Mouse (Mus musculus) frontal cortex, postnatal 25 days (tissue): ENCODE results near the gene Txndc11.
"Not testable (repeated sequence)": the region's sequence is repeated elsewhere in the genome, so short reads cannot be mapped to it uniquely, and the experiment has no call there.

Source experiments
- DNase-seq, 2 experiments: peaks; one replicate each; pipeline ENCODE4 v3.0.0; 2022; ENCODE audit warnings: low spot score in 2 of 2

The Txndc11 gene

GRCm38 (mm10) chr16:11134348-11135344, at the start of gene Txndc11:
Gene Txndc11 (minus strand): TSS chr16:11134650.
- peak; percentile 96 to 98 for DNase-seq

- DNase-seq: no peak
These were observed 43.0 kb upstream of the Txndc11 start for GRCm38 (mm10) chr16:11177404-11177803.

- DNase-seq: no peak
These were observed 42.4 kb upstream of the Txndc11 start for GRCm38 (mm10) chr16:11176884-11177244.

- peak; percentile 80 to 81 for DNase-seq
These were observed 41.9 kb upstream of the Txndc11 start, which contains the start of gene Zc3h7a for GRCm38 (mm10) chr16:11176208-11176883. Gene Zc3h7a (minus strand): TSS chr16:11176393.

- peak; percentile 39 to 41 for DNase-seq
These were observed 41.2 kb upstream of the Txndc11 start for GRCm38 (mm10) chr16:11175489-11176207.

GRCm38 (mm10) chr16:11175100-11175488, 40.6 kb upstream of the Txndc11 start:
- no peak for DNase-seq

- peak in 1 of 2 experiments; percentile 22 for DNase-seq
These were observed 40.2 kb upstream of the Txndc11 start for GRCm38 (mm10) chr16:11174671-11175081.

GRCm38 (mm10) chr16:11171679-11172078, 37.2 kb upstream of the Txndc11 start:
- DNase-seq: no peak

GRCm38 (mm10) chr16:11166431-11166830, 32.0 kb upstream of the Txndc11 start:
- no peak for DNase-seq

- no peak for DNase-seq
These were observed 30.3 kb upstream of the Txndc11 start for GRCm38 (mm10) chr16:11164695-11165255.

GRCm38 (mm10) chr16:11157721-11158120, 23.3 kb upstream of the Txndc11 start:
- DNase-seq: not testable (repeated sequence)

GRCm38 (mm10) chr16:11154500-11154899, 20.1 kb upstream of the Txndc11 start:
- DNase-seq: no peak

- peak; percentile 100 for DNase-seq
These were observed 9.4 kb upstream of the Txndc11 start for GRCm38 (mm10) chr16:11143706-11144483.

- peak in 1 of 2 experiments; percentile 26 for DNase-seq
These were observed 738 bp downstream of the Txndc11 start for GRCm38 (mm10) chr16:11133476-11134347.

- no peak for DNase-seq
These were observed 1.6 kb downstream of the Txndc11 start for GRCm38 (mm10) chr16:11132839-11133238.

- no peak for DNase-seq
These were observed 6.1 kb downstream of the Txndc11 start for GRCm38 (mm10) chr16:11128301-11128700.

GRCm38 (mm10) chr16:11125371-11125770, 9.1 kb downstream of the Txndc11 start:
- no peak for DNase-seq

- DNase-seq: no peak
These were observed 10.3 kb downstream of the Txndc11 start for GRCm38 (mm10) chr16:11124110-11124509.

- DNase-seq: no peak
These were observed 11.8 kb downstream of the Txndc11 start for GRCm38 (mm10) chr16:11122625-11123024.
